Mouse (Mus musculus): Measurements from ENCODE around the gene Syt1.

The Syt1 gene

DNA sequence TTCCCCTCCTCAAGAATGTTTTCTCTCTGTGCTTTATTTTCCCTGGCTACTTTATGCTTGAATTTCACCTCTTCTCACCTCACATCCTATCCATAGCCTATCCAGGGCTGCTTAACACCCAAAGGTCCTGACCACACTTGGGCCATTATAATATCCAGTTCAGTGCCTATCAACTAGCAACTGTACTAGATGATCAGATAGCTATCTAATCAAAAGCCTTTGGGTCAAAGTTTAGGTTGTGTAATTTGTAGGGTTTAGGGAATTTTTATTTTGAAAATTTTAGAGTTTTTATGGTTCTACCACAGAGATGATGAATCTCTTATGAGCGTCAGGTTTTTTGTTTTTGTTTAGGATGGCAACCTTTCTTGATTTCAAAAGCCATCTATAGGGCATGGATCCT is 125.0 kb downstream of the Syt1 start:
- no peak for DNase-seq (ENCODE audit: low spot score in 2 of 2)

DNA sequence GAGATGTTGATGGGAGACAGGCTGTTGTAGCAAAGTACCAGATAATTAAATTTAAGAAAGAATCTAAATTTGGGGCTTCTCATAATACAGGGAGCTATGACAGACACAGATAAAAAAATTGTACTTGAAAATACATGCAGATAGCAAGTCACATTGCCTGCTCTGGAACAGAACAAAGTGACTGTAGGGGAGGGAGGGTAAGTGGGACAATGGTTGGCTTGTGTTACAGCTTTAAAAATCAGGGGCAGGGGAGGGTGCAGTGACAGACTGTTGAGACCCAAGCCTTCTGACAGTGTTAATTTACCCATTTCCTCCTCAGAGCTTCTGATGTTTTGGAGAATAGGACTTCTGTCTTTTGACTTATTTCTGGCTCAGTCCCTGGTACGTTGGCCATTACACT is 126.3 kb downstream of the Syt1 start:
- DNase-seq (ENCODE audit: low spot score in 2 of 2), result no peak

DNA sequence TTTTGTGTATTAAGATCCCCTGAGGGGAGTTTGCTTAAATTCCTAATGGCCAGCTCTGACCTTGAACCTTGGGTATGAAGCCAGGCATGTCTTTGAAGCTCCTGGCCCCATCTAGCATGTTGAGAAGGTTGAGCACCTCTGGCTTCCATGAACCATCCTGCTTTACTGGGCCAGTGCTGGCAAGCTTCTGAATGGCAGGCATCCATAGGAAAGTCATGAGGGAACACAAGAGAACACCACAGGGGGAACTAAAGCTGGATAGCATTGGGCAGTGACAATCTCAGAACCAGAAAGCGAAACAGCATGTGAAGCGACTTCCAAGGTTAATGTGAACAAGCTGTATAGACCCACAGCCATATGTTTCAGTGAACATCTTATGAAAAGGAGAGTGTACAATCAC is 130.4 kb downstream of the Syt1 start:
- no peak for DNase-seq (ENCODE audit: low spot score in 2 of 2)

DNA sequence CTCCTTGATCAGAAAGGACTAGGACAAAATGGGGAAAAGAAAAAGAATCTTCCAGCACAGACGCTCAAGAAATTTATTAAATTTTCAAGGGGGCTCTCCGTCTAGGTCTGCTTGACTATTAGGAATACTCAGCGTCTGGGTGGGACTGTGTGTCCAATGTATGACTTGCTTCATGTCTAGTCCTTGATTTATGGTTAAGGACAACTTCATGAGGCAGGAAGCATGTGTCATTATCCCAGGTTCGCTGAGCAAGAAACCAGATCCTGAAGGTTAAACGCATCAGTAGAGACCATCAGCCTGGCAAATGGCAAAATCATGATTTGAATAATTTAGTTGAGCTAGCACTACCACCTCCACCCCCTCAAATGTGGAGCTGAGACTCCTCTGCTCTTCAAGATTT is 135.1 kb downstream of the Syt1 start:
- no peak for DNase-seq (ENCODE audit: low spot score in 2 of 2)

DNA sequence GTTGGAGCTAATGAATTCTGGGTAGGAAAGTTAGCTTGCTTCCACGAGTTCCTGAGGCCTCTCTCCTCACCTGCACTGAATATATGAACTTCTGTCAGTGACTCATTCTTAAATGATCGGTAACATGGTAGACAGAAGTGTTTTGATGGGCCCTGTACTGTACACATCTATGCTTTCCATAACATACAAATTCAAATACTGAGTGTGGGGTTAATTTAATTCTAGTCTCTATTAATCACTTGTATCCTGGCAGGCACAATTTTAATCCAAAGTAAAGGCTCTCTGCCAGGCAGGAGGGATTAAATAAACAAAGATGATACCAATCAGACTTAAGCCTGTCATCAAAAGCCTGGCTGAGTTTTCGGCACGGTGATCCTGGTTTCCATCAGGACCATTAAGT is 136.1 kb downstream of the Syt1 start:
- DNase-seq (ENCODE audit: low spot score in 2 of 2), result no peak

DNA sequence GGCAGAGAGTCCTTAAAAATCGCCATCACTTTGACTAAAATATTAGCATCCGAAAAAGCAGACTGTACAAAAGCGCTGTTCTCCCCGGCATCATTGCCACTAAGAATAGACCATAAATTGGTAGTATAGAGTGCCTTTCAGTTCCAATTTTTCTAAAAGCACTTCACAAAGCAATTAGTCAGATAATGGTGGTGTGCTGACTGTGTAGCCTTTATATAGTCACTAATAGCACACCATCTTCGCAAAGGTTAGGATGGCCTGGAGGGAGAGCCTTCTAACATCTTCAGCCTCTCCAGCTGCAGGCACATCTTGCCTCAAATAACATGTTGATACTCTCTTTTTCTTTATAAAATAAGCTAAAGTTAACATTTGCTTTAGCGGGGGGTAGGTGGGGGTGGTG is 138.4 kb downstream of the Syt1 start:
- DNase-seq (ENCODE audit: low spot score in 2 of 2), result no peak

DNA sequence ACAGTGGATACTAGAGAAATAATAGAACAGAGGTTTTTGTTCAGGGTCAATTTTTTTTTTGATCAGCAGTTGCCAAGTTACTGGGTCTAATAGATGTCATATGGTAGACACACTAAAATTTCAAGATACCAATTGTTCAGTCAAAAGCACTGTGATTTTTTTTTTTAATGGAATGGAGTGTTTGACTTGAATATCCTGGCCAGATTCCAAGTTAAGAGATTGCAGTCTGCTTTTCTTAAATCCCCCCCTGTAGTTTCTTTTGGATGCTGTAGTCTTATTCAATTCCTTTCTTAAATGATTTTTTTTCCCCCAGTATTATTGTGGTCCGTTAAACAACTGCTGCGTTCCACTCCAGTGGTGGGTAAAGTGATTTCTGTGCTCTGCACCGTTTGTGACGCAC is 140.2 kb downstream of the Syt1 start:
- DNase-seq (ENCODE audit: low spot score in 2 of 2), result no peak

DNA sequence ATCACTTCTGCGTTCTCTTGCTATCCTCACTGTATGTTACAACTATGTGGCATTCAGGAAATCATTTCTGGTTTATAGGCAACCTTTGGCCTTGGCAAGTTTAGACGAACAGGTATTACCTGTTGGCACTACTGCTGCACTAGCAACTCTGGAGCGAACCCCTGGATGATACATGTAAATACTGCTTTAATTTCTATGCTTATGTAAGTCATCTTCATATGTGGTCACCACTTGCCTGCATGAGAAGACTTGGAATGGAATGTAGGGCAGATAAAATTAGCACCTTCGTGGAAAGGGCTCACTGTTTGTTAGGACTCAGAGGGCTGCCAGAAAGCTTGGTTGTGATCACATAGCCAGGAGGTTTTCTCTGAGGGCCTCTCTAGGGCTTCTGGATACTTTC is 142.6 kb downstream of the Syt1 start:
- DNase-seq (ENCODE audit: low spot score in 2 of 2), result no peak

DNA sequence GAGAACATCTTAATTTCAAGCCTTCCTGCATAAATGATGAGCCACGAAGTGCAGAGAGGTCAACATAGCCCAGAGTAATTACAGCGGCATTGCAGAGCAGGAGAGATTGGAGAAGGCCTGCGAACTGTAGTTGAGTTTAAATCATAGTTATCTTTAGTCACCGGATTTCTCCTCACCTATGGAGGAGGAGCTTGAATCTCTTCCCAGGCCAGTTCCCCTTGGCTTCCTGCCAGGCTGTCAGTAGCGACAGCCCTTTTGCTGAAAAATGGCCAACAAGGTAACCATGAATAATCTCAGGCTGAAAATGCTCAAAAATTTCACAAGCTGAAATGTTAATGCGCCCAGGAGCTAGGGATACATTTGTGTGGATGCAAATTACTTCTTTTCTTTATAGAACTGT is 143.6 kb downstream of the Syt1 start:
- DNase-seq (ENCODE audit: low spot score in 2 of 2), result no peak

DNA sequence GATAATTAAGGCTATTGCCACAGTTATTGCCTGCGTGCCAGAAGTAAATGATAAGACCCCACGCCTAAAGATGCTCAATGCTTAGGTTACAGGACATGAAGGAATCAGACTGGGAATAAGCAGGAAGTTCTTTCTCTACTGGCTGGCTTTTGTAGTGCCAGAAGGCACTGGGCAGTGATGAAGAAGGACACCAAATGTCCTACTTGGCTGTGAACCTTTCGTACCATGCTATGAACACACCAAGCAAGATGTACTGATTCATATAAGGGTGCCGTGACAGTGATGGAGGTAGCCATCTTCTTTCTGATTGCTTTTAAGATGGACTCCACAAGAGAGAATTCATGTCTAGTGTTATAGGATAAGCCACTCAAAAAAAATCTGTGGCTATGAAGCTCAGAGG is 145.2 kb downstream of the Syt1 start:
- DNase-seq (ENCODE audit: low spot score in 2 of 2), result no peak

DNA sequence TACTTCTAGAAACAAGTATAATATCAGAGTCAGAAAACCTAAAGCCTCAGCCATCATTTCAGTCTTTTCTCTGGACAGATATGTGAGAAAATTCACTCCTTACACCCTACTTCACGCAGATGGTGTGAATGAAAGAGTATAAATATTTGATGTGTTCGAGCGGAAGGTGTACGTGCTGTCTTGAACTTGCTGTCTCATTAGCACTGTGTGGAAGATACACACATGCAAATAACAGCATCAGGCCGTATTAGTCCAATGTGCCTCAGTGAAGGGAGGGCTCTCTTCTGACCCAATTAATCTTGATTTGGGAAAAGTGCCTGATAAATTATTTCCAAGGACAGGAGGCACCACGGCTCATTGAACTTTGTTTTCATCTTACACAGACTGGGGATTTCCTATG is 154.8 kb downstream of the Syt1 start:
- DNase-seq (ENCODE audit: low spot score in 2 of 2), result no peak

DNA sequence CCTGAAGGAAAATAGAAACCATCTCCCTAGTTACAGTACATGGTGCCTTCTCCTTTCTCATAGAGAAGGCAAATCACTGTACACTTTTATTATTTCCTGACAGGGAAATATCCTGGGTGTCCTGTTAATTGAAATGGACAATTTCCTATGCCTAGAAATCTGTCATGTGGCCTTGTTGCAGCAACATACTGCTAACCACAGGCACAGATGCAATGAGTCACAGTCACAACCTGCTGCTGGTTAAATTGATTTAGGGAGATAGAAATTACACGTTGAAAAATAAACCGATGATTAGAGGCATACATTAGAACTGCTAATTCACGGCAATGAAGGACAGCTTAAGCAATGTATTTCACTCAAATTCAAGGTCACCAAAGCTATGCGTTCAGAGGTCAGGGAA is 158.0 kb downstream of the Syt1 start:
- DNase-seq (ENCODE audit: low spot score in 2 of 2), result no peak

DNA sequence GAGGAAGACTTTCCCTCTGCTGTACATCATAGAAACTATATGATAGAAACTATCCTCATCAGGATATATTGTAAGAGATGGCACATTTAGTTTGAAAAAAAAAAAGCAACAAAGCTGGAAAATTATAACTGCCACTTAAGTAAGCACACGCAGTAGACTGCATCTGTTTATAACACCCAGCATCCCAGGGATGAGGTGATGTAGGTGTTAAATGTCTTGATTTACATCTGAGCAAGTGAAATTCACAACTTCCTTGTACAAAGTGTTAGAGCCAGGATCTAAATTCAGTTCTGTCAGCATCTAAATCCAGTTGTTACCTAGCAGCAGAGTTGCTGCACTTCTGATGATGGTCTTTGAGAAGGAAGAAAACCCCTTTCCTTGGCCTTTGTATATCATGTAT is 173.3 kb downstream of the Syt1 start:
- DNase-seq (ENCODE audit: low spot score in 2 of 2), result no peak

DNA sequence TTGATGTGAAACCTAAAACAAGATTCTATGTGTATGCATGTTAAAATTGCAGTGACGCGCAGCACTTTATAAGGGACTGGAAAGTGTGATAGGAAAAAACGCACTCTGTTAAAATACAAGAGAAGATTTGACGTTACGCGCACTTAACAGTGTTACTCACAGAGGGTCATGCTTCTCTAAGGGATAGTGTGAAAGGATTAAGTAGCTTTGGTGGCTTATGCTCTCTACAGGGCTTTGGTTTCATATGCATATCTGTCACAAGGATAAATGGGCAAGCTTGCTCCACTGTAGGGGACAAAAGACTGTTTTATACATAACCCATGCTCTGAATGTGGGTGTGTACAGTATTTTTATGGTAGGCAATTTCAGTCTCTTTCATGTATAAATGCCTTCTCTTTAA is 178.5 kb downstream of the Syt1 start:
- no peak for DNase-seq (ENCODE audit: low spot score in 2 of 2)

DNA sequence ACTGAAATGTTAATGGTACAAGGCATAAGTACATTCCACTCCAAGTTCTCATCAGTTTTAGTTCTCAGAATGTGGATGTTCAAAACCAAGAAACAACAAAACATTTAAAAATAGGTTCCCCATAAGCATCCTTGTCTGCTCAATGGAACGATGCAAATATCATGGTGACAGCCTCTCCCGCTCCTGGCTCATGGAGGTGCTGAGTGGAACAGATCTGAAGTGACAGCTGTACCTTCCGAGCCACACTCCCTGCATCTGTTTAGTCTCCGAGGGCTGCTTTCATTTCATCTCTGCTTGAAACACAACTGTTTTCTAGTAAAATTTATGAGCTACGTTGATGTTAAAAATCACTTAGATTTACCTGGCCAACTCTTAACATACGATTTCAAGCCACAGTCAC is 179.0 kb downstream of the Syt1 start:
- no peak for DNase-seq (ENCODE audit: low spot score in 2 of 2)

DNA sequence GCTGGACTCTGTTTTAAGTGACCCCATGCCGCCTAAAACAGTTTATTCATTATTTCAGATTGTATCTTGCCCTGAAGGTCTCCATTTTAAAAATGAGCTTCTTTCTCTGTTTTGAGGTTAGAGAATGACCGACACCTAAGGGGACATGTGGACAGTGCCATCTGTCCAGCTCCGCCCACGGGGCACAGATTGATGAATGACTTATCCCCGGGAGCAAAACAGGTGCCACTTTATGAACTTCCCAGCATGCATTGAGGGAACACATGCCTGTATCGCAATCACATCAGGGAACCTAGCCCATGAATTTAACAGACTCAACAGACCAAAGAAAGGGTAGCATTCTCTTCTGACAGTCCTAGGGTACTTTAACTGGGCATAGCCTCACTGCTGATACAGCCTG is 188.5 kb downstream of the Syt1 start:
- no peak for DNase-seq (ENCODE audit: low spot score in 2 of 2)

DNA sequence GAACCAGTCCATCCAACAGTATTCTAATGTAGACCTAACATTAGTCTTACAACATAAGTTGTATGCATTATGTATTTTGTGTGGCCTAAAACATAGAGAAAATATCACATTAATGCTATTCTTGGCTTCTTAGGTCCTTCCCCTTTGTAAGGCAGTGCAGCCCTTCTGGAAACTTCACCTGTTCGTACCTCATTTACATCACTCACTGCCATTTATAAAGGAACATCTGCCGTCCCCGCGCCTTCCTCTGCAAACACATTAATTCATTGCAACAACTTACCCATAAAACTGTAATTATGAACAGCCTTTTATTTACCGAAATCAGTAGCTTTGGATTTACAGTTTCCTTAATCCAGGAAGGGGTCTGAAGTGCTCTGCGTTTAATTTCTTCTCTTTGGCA is 195.4 kb downstream of the Syt1 start:
- DNase-seq (ENCODE audit: low spot score in 2 of 2), result no peak

DNA sequence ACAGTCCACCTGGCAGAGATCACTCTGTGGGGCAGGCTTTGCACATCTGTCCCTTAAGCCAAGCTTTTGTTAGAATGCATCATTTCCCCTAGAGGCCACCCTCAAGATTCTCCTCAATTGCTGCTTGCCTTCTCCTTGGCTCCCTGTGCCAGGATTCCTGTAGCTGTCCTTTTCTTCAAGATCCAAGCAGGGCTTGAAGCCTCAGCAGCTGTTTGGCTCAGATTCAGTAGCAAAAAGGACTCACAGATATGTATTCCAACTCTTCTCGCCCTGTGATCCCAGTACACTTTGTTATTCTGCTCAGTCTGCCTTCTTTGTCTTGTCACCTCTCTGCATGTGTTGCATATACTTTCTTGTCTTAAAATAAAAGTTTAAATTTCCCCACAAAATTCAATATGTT is 206.4 kb downstream of the Syt1 start:
- DNase-seq (ENCODE audit: low spot score in 2 of 2), result no peak

DNA sequence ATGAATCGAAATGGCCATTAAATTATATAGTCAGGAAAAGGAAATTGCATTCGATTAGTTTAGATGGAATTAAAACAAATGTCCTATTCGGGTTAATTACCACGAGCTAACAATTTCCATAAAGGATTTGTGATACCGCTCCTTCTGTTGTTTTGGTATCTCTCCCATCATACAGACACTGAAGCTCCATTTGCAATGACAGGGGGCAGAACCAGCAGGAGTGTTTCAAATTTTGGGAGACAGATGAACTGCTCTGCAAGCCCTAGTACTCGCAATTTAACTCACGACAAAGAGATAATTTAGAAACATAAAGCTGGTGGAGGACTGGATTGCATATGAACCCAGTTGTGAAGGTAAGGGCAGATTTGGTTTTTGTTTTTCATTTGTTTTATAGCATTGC is 210.0 kb downstream of the Syt1 start:
- DNase-seq (ENCODE audit: low spot score in 2 of 2), result no peak

DNA sequence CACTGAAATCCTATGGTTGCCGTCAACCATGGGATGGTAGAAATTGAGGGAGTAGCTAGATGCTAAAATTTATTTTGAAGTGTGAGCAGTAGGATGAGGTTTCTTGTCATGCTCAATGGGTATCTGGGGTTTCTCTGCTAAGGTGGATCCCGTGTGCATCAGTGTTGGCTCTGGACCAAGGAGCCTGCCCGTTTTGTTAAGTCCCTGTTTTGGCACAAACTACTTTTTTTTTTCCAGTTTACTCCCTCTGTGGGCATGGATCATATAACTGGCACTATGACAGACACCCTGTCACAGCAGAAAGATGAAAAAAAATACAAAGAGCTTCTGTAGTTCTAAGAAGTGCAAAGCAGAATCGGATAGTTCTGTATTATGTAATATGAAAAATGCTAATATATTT is 212.0 kb downstream of the Syt1 start:
- DNase-seq (ENCODE audit: low spot score in 2 of 2), result no peak

DNA sequence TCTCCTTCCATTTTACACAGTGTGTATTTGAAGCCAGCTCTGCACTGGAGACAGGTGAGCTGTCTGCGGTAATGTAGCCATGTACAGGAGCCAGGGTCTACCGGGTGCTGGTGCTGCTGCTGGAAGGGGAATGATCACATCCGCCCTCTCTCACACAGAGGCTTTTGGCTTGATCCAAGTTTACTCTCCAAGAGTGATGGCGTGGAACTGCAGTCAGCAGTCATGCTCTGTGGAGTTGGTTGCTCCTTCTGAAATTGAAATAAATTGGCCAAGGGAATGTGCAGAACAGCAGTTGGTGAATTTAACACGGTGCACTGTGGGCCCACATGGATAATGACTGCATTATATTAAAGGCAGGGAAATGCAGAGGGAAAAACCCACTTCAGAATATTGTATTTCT is 228.0 kb downstream of the Syt1 start:
- DNase-seq (ENCODE audit: low spot score in 2 of 2), result no peak

DNA sequence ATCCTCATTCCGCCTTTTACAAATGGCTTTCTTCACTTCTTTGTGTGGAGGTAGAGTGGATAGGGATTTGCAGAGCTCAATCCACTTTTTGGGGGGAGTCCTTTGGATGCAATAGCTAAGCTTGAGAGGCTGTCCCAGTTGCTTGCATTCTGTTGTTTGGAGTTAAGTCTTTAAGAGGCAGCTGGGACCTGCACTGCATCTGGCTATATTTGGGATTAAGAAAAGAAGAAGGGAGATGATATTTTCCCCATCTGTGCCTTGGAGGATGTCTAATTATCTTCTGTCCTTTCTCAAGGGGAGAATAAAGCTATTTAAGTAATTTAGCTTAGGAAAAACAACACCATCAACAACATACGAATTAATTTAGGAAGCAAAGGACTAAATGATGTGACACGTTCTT is 230.2 kb downstream of the Syt1 start:
- no peak for DNase-seq (ENCODE audit: low spot score in 2 of 2)

DNA sequence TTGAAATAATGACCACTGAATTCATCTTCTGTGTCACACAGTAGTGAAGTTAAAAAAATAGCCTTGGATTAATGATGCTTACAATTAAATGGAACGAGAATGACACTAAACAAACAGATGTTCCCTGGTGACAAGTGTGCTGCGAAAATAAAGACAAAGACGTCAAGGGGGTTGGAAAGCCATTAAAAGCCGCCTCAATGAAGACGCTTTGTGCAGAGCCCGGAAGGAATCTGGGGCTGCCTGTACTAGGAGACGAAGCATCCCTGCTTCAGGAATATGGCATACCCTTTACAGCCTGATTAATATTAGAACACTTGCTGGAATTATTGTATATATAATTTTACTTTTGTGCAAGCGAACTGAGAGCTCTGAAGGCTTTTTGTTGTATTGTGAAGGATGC is 234.0 kb downstream of the Syt1 start:
- no peak for DNase-seq (ENCODE audit: low spot score in 2 of 2)

DNA sequence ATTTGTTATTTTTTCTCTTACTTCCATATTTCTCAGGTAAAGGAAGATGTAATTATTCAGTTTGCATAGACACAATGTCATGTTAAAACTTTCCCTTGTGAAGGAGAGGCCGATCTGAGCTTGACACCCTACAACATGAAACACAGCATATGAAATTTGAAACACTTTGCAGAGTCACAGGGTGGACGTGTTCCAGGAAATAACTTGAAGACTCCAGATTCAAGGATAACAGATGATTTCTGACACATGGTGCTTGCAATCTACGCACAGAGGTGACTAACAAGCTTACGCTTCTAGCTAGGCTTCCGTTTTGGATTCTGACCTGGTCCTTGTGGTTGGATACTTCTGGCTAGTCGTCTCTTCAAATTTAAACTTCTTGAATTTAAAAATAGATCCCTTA is 239.7 kb downstream of the Syt1 start:
- no peak for DNase-seq (ENCODE audit: low spot score in 2 of 2)

DNA sequence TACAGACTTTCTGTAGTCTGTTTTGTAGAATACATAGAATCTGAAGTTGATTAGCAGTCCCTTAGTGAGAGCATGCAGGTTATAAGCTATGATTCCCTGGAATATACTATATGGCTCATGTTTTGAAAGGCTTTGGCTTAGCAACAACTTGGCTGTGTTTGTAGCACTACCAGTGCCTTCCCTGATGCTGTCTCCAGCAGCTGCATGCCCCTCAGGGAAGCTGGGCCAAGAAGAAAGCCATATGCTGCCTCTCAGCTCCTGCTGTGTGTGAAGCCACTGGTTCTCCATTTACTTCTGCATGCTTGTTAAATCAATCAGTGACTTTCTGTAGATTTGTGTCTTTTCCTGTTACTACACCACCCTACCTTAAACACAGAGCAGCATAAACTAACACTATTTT is 245.2 kb downstream of the Syt1 start:
- no peak for DNase-seq (ENCODE audit: low spot score in 2 of 2)
